Mouse (Mus musculus) hindbrain, embryonic 15.5 days (tissue): ENCODE measurements around the gene Paqr9. TPM values are rescaled to one million over a fixed set of nuclear protein-coding genes. Genes with fewer than 3 reads are reported as not detected.

Source experiments
- ATAC-seq: fragments of 200-750 bp; cut with Nextera tagmentation; 2 replicates; pipeline ENCODE4 v1.8.0; 2017; ENCODE audit warnings: low read depth, moderate number of reproducible peaks, moderate TSS enrichment; ENCODE audit not compliant: low FRiP score
- H3K27ac ChIP-seq: fragments of 300-500 bp; sonication (generic); replicated peaks from 2 replicates; pipeline ENCODE4 v1.5.1; 2015; ENCODE audit warnings: mild to moderate bottlenecking, inconsistent platforms
- H3K27me3 ChIP-seq: fragments of 300-500 bp; sonication (generic); 2 replicates; pipeline ENCODE4 v1.6.1; 2015; ENCODE audit warnings: control low read depth, inconsistent platforms
- H3K36me3 ChIP-seq: fragments of 300-500 bp; sonication (generic); 2 replicates; pipeline ENCODE4 v1.6.1; 2015; ENCODE audit warnings: control low read depth, inconsistent platforms
- H3K4me1 ChIP-seq: fragments of 300-500 bp; sonication (generic); replicated peaks from 2 replicates; pipeline ENCODE4 v1.6.1; 2015; ENCODE audit warnings: control low read depth, inconsistent platforms
- H3K4me2 ChIP-seq: fragments of 300-500 bp; sonication (generic); 2 replicates; pipeline ENCODE4 v1.6.1; 2015; ENCODE audit warnings: moderate library complexity, mild to moderate bottlenecking, inconsistent platforms
- H3K4me3 ChIP-seq: fragments of 300-500 bp; sonication (generic); 2 replicates; pipeline ENCODE4 v1.5.1; 2015; ENCODE audit warnings: mild to moderate bottlenecking, inconsistent platforms
- H3K9ac ChIP-seq: fragments of 300-500 bp; sonication (generic); 2 replicates; pipeline ENCODE4 v1.6.1; 2015; ENCODE audit warnings: inconsistent platforms
- H3K9me3 ChIP-seq: fragments of 300-500 bp; sonication (generic); 2 replicates; pipeline ENCODE4 v1.6.1; 2016; ENCODE audit warnings: control low read depth, inconsistent platforms
- WGBS: fragments of 180-500 bp; shearing (Covaris S2); methylation state at CpG from one replicate; pipeline ENCODE4 v1.1.7; 2015; 5-methylcytosine and 5-hydroxymethylcytosine counted together
- polyA plus RNA-seq: library from polyadenylated mRNA; unstranded; fragments of >200 nt; fragmentation: Nextera tagmentation; extraction: Ambion mirVana; gene quantifications from 2 replicates; pipeline ENCODE4 v1.2.1, GENCODE M21; 2015

The Paqr9 gene
- polyA plus RNA-seq, 1 experiment from 2014 or later = 6.8 TPM

- H3K9ac ChIP-seq = no peak overlapping the region
- no peaks in the 10 kb centered on the region for H3K27me3 ChIP-seq
- no peaks in the 10 kb centered on the region for H3K4me1 ChIP-seq
- no peak overlapping the region for H3K4me3 ChIP-seq
- no peaks in the 10 kb centered on the region for H3K9me3 ChIP-seq
- H3K36me3 ChIP-seq = no peaks in the 10 kb centered on the region
- ATAC-seq = no peak
- H3K27ac ChIP-seq = no peak overlapping the region
- no peak overlapping the region for H3K4me2 ChIP-seq
- WGBS = 71% methylated on average over 9 of the region's 9 CpGs
Measured at GRCm38 (mm10) chr9:95550856-95551774, 8.3 kb upstream of the Paqr9 start.

GRCm38 (mm10) chr9:95552175-95552705 is 7.2 kb upstream of the Paqr9 start:
- Histone ChIP-seq H3K4me3 (no peak overlapping the region), H3K27me3 (no peaks in the 10 kb centered on the region), H3K9me3 (no peaks in the 10 kb centered on the region), H3K4me2 (no peak overlapping the region), H3K9ac (no peak overlapping the region), H3K36me3 (no peaks in the 10 kb centered on the region), H3K27ac (no peak overlapping the region), H3K4me1 (no peaks in the 10 kb centered on the region)
- ATAC-seq = no peak
- WGBS = 77% methylated on average over 10 of the region's 10 CpGs

- 85% methylated on average over 18 of the region's 18 CpGs for WGBS
- Histone ChIP-seq H3K36me3 (no peaks in the 10 kb centered on the region), H3K9me3 (no peaks in the 10 kb centered on the region), H3K4me2 (no peak overlapping the region), H3K9ac (no peak overlapping the region), H3K27ac (no peak overlapping the region), H3K27me3 (no peaks in the 10 kb centered on the region; the same call in 1 of the 2 replicates), H3K4me3 (no peak overlapping the region), H3K4me1 (peaks cover 4% of the 10 kb centered on the region; the same call in 1 of the 2 replicates)
- no peak for ATAC-seq
Measured at GRCm38 (mm10) chr9:95554231-95555221, 4.9 kb upstream of the Paqr9 start.

- Histone ChIP-seq H3K36me3 (no peaks in the 10 kb centered on the region), H3K4me3 (no peak overlapping the region), H3K9me3 (no peaks in the 10 kb centered on the region), H3K4me2 (no peak overlapping the region), H3K9ac (no peak overlapping the region), H3K4me1 (peaks cover 4% of the 10 kb centered on the region), H3K27me3 (no peaks in the 10 kb centered on the region; the same call in 1 of the 2 replicates), H3K27ac (no peak overlapping the region)
- ATAC-seq = no peak
- WGBS = 71% methylated on average over 5 of the region's 5 CpGs
Measured at GRCm38 (mm10) chr9:95555233-95555740, 4.2 kb upstream of the Paqr9 start.

GRCm38 (mm10) chr9:95556067-95556512 is 3.4 kb upstream of the Paqr9 start:
- peaks cover 4% of the 10 kb centered on the region for H3K27me3 ChIP-seq
- H3K36me3 ChIP-seq = no peaks in the 10 kb centered on the region
- H3K4me2 ChIP-seq = no peak overlapping the region
- H3K27ac ChIP-seq = no peak overlapping the region
- no peak for ATAC-seq
- peaks cover 12% of the 10 kb centered on the region for H3K4me1 ChIP-seq
- H3K9me3 ChIP-seq = no peaks in the 10 kb centered on the region
- no peak overlapping the region for H3K9ac ChIP-seq
- 92% methylated on average over 4 of the region's 4 CpGs for WGBS
- H3K4me3 ChIP-seq = no peak overlapping the region

- WGBS = 74% methylated on average over 6 of the region's 6 CpGs
- H3K36me3 ChIP-seq = no peaks in the 10 kb centered on the region
- peaks cover 7% of the 10 kb centered on the region for H3K27me3 ChIP-seq
- no peak overlapping the region for H3K9ac ChIP-seq
- ATAC-seq = no peak
- no peaks in the 10 kb centered on the region for H3K9me3 ChIP-seq
- H3K4me2 ChIP-seq = no peak overlapping the region
- peaks cover 16% of the 10 kb centered on the region for H3K4me1 ChIP-seq
- no peak overlapping the region for H3K4me3 ChIP-seq
- H3K27ac ChIP-seq = no peak overlapping the region
Measured at GRCm38 (mm10) chr9:95557722-95558121, 1.7 kb upstream of the Paqr9 start.

- WGBS = 6% methylated on average over 11 of the region's 11 CpGs
Measured at GRCm38 (mm10) chr9:95558726-95559058, 765 bp upstream of the Paqr9 start.

GRCm38 (mm10) chr9:95559936-95560735 is 679 bp downstream of the Paqr9 start:
- no peaks in the 10 kb centered on the region for H3K36me3 ChIP-seq
- no peaks in the 10 kb centered on the region for H3K9me3 ChIP-seq
- peak overlapping the region; percentile 85 for H3K27ac ChIP-seq
- H3K27me3 ChIP-seq = peaks cover 7% of the 10 kb centered on the region
- H3K9ac ChIP-seq = peak overlapping the region; percentile 71
- H3K4me2 ChIP-seq = peak overlapping the region; percentile 92
- peak overlapping the region; percentile 75 for H3K4me3 ChIP-seq
- peak; percentile 79 for ATAC-seq
- WGBS = 15% methylated on average over 64 of the region's 78 CpGs
- peaks cover 21% of the 10 kb centered on the region for H3K4me1 ChIP-seq

More at GRCm38 (mm10) chr9:95558726-95559058, 765 bp upstream of the Paqr9 start:
- Histone ChIP-seq H3K4me1 (peaks cover 21% of the 10 kb centered on the region), H3K36me3 (no peaks in the 10 kb centered on the region), H3K4me3 (peak overlapping the region; percentile 75), H3K9me3 (no peaks in the 10 kb centered on the region), H3K9ac (peak overlapping the region; percentile 71), H3K27ac (peak overlapping the region; percentile 85), H3K27me3 (peaks cover 7% of the 10 kb centered on the region), H3K4me2 (peak overlapping the region; percentile 92)
- ATAC-seq = no peak

- Histone ChIP-seq H3K27me3 (peaks cover 7% of the 10 kb centered on the region), H3K4me3 (no peak overlapping the region), H3K4me1 (peaks cover 20% of the 10 kb centered on the region), H3K27ac (no peak overlapping the region), H3K9me3 (no peaks in the 10 kb centered on the region), H3K36me3 (no peaks in the 10 kb centered on the region), H3K9ac (no peak overlapping the region), H3K4me2 (no peak overlapping the region)
- ATAC-seq = no peak
- 86% methylated on average over 4 of the region's 4 CpGs for WGBS
Measured at GRCm38 (mm10) chr9:95564047-95564446, 4.6 kb downstream of the Paqr9 start.

GRCm38 (mm10) chr9:95566394-95566793 is 6.9 kb downstream of the Paqr9 start:
- H3K9ac ChIP-seq = no peak overlapping the region
- H3K4me3 ChIP-seq = no peak overlapping the region
- H3K9me3 ChIP-seq = no peaks in the 10 kb centered on the region
- no peaks in the 10 kb centered on the region for H3K36me3 ChIP-seq
- no peak for ATAC-seq
- WGBS = 91% methylated on average over 10 of the region's 10 CpGs
- no peak overlapping the region for H3K27ac ChIP-seq
- H3K27me3 ChIP-seq = peaks cover under 1% of the 10 kb centered on the region; the same call in 1 of the 2 replicates
- H3K4me1 ChIP-seq = peaks cover 9% of the 10 kb centered on the region
- no peak overlapping the region for H3K4me2 ChIP-seq

GRCm38 (mm10) chr9:95566931-95567330 is 7.5 kb downstream of the Paqr9 start:
- Histone ChIP-seq H3K4me1 (0 out of 2 replicates have a peak, but pooled peaks cover 8% of the 10 kb centered on the region), H3K27ac (no peak overlapping the region), H3K4me2 (no peak overlapping the region), H3K36me3 (no peaks in the 10 kb centered on the region), H3K4me3 (no peak overlapping the region), H3K9me3 (no peaks in the 10 kb centered on the region), H3K9ac (no peak overlapping the region), H3K27me3 (no peaks in the 10 kb centered on the region)
- WGBS = 48% methylated on average over 5 of the region's 5 CpGs
- ATAC-seq = no peak
